Mouse (Mus musculus) heart, postnatal 10 days (tissue): ENCODE data around the gene Stk38. TPM values are rescaled to one million over a fixed set of nuclear protein-coding genes. Genes with fewer than 3 reads are reported as not detected.
"Not testable (repeated sequence)": the region's sequence is repeated elsewhere in the genome, so short reads cannot be mapped to it uniquely, and the experiment has no call there.

Experiments used
- DNase-seq, 2 experiments: peaks; one replicate each; pipeline ENCODE4 v3.0.0; 2021
- intact Hi-C: fragments of 180-260 bp; cut with DNase I; formaldehyde crosslinking; loops from one replicate; pipeline ENCODE4 v1.15.1; 2025
- total RNA-seq, 2 experiments: library from RNA; stranded (reverse); gene quantifications; 2 replicates each; pipeline ENCODE4 v1.2.3; 2021

The Stk38 gene
- total RNA-seq, 2 experiments from 2014 or later, result 53.0 to 57.2 TPM

- no peak for DNase-seq
- intact Hi-C loops, result loop anchor here (10.0 kb wide), 1 partner anchor 452 kb away; the partner anchor contains the start of gene Pim1
Measured at GRCm38 (mm10) chr17:29042569-29042968, 34.8 kb upstream of the Stk38 start.

- intact Hi-C loops, result loop anchor here (10.0 kb wide), 1 partner anchor 453 kb away; the partner anchor contains the start of gene Pim1
- not testable (repeated sequence) for DNase-seq
Measured at GRCm38 (mm10) chr17:29041632-29042031, 33.8 kb upstream of the Stk38 start.

- DNase-seq, result peak in 1 of 2 experiments; percentile 61
Measured at GRCm38 (mm10) chr17:29039351-29039750, 31.6 kb upstream of the Stk38 start.

GRCm38 (mm10) chr17:29035506-29035905, 27.7 kb upstream of the Stk38 start:
- intact Hi-C loops, result no loop called here
- no peak for DNase-seq

More at GRCm38 (mm10) chr17:29039351-29039750, 31.6 kb upstream of the Stk38 start:
- intact Hi-C loops, result no loop called here

- DNase-seq, result no peak
- intact Hi-C loops, result no loop called here
Measured at GRCm38 (mm10) chr17:29034264-29034663, 26.5 kb upstream of the Stk38 start.

- intact Hi-C loops, result no loop called here
- no peak for DNase-seq
Measured at GRCm38 (mm10) chr17:29033569-29034061, 25.8 kb upstream of the Stk38 start.

- peak; percentile 99 for DNase-seq
- intact Hi-C loops, result no loop called here
Measured at GRCm38 (mm10) chr17:29032274-29033069, 24.7 kb upstream of the Stk38 start, which contains the start of gene Srsf3. Gene Srsf3 (plus strand): TSS chr17:29032628.

- DNase-seq, result peak in 1 of 2 experiments; percentile 62
- intact Hi-C loops, result no loop called here
Measured at GRCm38 (mm10) chr17:29031771-29032273, 24.0 kb upstream of the Stk38 start.

GRCm38 (mm10) chr17:29031085-29031711, 23.4 kb upstream of the Stk38 start:
- intact Hi-C loops, DNase-seq: not testable (repeated sequence)

GRCm38 (mm10) chr17:29030321-29031034, 22.7 kb upstream of the Stk38 start:
- no peak for DNase-seq
- intact Hi-C loops, result no loop called here

GRCm38 (mm10) chr17:29026652-29027356, 19.0 kb upstream of the Stk38 start:
- DNase-seq, result no peak
- intact Hi-C loops, result no loop called here

GRCm38 (mm10) chr17:29024896-29025565, 17.2 kb upstream of the Stk38 start:
- intact Hi-C loops, result no loop called here
- DNase-seq, result peak in 1 of 2 experiments; percentile 50

- intact Hi-C loops, result no loop called here
- DNase-seq, result no peak
Measured at GRCm38 (mm10) chr17:29024047-29024892, 16.5 kb upstream of the Stk38 start.

GRCm38 (mm10) chr17:29023346-29023745, 15.6 kb upstream of the Stk38 start:
- intact Hi-C loops, result loop anchor here (2.0 kb wide), 1 partner anchor 37 kb away; no protein-coding TSS in a partner anchor
- no peak for DNase-seq

- peak; percentile 39 to 46 for DNase-seq
- intact Hi-C loops, result loop anchor here (2.0 kb wide), 1 partner anchor 36 kb away; no protein-coding TSS in a partner anchor
Measured at GRCm38 (mm10) chr17:29022230-29022819, 14.5 kb upstream of the Stk38 start.

GRCm38 (mm10) chr17:29020444-29020843, 12.6 kb upstream of the Stk38 start:
- intact Hi-C loops, result no loop called here
- peak; percentile 51 to 59 for DNase-seq

- no peak for DNase-seq
- intact Hi-C loops, result no loop called here
Measured at GRCm38 (mm10) chr17:29019391-29019790, 11.6 kb upstream of the Stk38 start.
